Mouse (Mus musculus) brain, embryonic 14.5 days (tissue): ENCODE data around the gene Gm8909. TPM values are rescaled to one million over a fixed set of nuclear protein-coding genes. Genes with fewer than 3 reads are reported as not detected.
"Not testable (repeated sequence)": the region's sequence is repeated elsewhere in the genome, so short reads cannot be mapped to it uniquely, and the experiment has no call there.

Source experiments
- DNase-seq: peaks from one replicate; pipeline ENCODE4 v3.0.0-alpha.2; 2011; ENCODE audit warnings: low read depth
- CTCF ChIP-seq: fragments of 200-500 bp; IDR thresholded peaks from 2 replicates; pipeline ENCODE4 v1.5.1; 2012; ENCODE audit warnings: inconsistent platforms, mild to moderate bottlenecking, moderate library complexity, borderline replicate concordance; ENCODE audit not compliant: insufficient read depth, insufficient read length; ENCODE audit errors: extremely low read depth
- POLR2A ChIP-seq: fragments of 200-500 bp; IDR thresholded peaks from 2 replicates; pipeline ENCODE4 v1.6.1; 2012; ENCODE audit warnings: mild to moderate bottlenecking, inconsistent platforms, borderline replicate concordance; ENCODE audit not compliant: poor library complexity, insufficient read depth, insufficient read length, severe bottlenecking; ENCODE audit errors: extremely low read depth
- polyA plus RNA-seq: library from polyadenylated mRNA; depleted of rRNA; stranded (reverse); fragments of >200 nt; gene quantifications from 2 replicates; pipeline ENCODE4 v1.2.3, GENCODE M21; 2012

The Gm8909 gene
- polyA plus RNA-seq, 1 experiment = not detected

GRCm38 (mm10) chr17:36182212-36182611 is 13.9 kb upstream of the Gm8909 start:
- DNase-seq = no peak
- TF ChIP-seq CTCF = no peak
- no peak for TF ChIP-seq POLR2A

GRCm38 (mm10) chr17:36179446-36179845 is 11.1 kb upstream of the Gm8909 start:
- not testable (repeated sequence) for DNase-seq

DNA sequence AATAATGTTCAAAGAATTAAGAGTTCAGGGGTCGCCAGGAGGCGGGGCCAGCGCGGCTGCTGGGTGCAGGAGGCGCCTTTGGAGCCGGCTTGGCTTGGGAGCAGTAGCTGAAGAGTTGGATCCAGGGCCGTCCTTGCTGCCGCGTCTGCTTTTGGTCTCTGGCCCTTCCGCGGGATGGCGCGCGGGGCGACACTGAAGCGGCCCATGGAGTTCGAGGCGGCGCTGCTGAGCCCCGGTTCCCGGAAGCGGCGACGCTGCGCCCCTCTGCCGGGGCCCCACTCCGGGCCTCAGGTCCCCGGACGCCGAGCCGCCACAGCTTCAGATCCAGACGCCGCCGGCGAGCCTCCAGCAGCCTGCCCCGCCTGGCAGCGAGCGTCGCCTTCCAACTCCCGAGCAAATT is 10.6 kb upstream of the Gm8909 start:
- DNase-seq = peak; percentile 26

DNA sequence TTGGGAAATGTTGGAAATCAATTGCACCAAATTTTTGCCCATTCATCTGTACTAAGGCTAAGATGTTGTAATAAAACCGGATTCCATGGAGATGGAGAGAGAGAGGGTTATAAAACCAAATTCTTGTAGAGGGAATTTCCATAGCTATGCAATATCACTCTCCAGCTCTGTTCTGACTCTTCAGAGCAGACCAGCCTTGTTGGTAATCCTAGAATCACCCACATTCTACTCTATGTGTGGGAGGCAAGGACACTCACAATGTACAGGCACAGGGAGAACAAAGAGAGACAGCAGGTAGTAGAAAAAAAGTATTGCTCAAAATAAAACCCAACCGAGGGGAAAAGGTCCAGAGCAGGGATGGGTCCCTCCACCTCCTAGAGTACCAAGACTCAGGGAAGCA is 7.8 kb upstream of the Gm8909 start:
- not testable (repeated sequence) for DNase-seq

GRCm38 (mm10) chr17:36170287-36170814 is 2.0 kb upstream of the Gm8909 start:
- TF ChIP-seq CTCF (no peak), POLR2A (no peak)

DNA sequence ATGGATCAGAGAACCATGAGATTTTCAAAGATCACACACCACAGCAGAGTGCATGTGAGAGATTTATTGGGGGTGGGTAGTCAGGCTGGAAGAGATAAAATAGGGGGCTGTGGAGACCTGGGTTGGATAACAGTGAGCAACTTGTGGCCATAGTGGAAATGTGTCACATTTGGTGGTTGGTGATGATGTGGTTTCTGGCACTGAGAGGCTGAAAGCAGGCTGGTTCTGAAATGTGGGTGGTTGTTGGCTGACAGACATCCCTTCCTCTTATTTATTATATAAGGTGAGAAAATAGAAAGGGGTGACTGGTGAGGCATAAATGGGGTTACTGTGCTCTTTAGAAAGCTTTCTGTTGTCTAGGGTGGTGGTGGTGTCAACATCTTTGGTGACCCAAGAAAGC is 1.4 kb upstream of the Gm8909 start:
- DNase-seq = no peak
- TF ChIP-seq CTCF = no peak
- TF ChIP-seq POLR2A = no peak

More at GRCm38 (mm10) chr17:36170287-36170814, 2.0 kb upstream of the Gm8909 start:
- no peak for DNase-seq

- DNase-seq = not testable (repeated sequence)
Observed at GRCm38 (mm10) chr17:36169094-36169493, 757 bp upstream of the Gm8909 start.

GRCm38 (mm10) chr17:36167306-36168038 is 865 bp downstream of the Gm8909 start:
- TF ChIP-seq POLR2A = no peak
- TF ChIP-seq CTCF = no peak

DNA sequence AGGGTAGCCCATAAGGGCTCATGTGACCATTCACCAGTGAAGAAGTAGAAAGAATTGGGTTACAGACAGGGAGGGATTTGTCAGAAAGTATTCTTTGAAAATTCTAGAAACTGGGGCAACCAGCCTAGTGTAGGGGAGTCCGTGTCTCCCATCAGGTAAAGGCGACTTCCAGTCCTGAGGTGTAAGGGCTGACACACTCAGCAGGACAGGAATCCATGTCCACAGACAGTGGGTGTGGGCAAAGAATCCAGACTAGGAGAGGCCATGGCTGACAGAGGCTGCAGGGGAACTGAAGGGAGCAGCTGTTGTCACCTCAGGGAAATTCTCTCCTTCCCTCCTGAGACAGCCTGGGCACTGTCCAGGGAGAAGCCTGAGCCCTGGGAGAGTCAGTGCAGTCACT is 1.4 kb downstream of the Gm8909 start:
- DNase-seq = not testable (repeated sequence)

More at GRCm38 (mm10) chr17:36167306-36168038, 865 bp downstream of the Gm8909 start:
- no peak for DNase-seq

- DNase-seq = no peak
- no peak for TF ChIP-seq POLR2A
- TF ChIP-seq CTCF = no peak
Observed at GRCm38 (mm10) chr17:36161129-36162051, 6.9 kb downstream of the Gm8909 start.

DNA sequence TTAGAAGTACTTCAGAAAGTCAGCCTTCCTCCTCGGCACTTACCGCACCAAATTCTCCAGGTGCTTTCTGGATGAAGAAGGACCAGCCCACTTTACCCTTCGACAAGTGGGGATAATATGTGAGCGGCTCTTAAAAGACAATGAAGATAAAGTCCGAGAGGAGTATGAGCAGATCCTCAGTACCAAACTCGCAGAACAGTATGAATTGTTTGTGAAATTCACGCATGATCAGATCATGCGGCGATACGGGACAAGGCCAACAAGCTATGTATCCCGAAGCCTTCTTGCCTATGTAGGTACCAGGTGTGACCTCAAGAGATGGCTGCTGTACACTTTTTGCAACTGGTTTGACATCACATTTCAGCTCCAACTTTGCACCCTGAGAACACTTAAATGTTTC is 10.1 kb downstream of the Gm8909 start:
- not testable (repeated sequence) for DNase-seq

DNA sequence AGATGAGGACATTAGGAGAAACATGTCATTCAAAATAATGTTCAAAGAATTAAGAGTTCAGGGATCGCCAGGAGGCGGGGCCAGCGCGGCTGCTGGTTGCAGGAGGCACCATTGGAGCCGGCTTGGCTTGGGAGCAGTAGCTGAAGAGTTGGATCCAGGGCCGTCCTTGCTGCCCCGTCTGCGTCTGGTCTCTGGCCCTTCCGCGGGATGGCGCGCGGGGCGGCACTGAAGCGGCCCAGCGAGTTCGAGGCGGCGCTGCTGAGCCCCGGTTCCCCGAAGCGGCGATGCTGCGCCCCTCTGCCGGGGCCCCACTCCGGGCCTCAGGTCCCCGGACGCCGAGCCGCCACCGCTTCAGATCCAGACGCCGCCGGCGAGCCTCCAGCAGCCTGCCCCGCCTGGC is 10.6 kb downstream of the Gm8909 start:
- peak; percentile 19 for DNase-seq
